Mouse (Mus musculus) mouse embryonic stem cell (cell line): ENCODE measurements around the gene Amotl2.

Experiments
- in situ Hi-C, 2 experiments: fragments of 300-500 bp; cut with MboI; formaldehyde crosslinking; loops; 1 replicate in 1 of 2; 3 replicates in 1 of 2; pipeline ENCODE4 v1.14.3; 2019 to 2020; ENCODE audit warnings: low sequenced_read_pairs in 2 of 2, low pct_unique_long_range_greater_than_20kb in 1 of 2, mixed read lengths in 1 of 2; ENCODE audit not compliant: unreplicated experiment in 1 of 2

Amotl2 gene

DNA sequence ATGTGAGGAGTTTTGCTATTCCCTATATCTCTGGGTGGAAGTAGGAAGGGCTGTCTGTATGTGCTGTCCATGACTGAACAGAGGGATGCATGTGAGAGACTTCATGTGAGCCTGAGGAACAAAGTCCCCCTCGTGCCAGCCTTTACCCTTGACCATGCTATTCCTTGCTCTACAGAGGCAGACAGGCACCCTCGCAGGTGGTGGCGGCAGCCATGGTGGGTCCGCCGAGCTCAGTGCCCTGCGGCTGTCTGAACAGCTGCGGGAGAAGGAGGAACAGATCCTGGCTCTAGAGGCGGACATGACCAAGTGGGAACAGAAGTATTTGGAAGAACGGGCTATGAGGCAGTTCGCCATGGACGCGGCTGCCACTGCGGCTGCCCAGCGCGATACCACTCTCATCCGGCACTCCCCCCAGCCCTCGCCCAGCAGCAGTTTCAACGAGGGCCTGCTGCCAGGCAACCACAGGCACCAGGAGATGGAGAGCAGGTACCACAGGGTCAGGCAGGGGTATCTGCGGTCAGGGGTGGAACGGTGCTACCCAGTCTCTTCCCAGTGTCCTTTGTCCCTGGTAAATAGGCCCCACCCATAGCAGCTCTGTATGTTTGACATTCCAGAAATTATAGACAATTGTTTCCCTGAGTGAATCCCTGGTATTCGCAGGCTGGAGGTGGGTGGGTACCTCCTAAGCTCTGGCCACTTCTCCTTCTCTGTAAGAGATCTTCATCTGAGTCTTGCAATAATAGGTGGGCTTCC lies 12.8 kb downstream of the Amotl2 start:
- in situ Hi-C loops: no loop called here

DNA sequence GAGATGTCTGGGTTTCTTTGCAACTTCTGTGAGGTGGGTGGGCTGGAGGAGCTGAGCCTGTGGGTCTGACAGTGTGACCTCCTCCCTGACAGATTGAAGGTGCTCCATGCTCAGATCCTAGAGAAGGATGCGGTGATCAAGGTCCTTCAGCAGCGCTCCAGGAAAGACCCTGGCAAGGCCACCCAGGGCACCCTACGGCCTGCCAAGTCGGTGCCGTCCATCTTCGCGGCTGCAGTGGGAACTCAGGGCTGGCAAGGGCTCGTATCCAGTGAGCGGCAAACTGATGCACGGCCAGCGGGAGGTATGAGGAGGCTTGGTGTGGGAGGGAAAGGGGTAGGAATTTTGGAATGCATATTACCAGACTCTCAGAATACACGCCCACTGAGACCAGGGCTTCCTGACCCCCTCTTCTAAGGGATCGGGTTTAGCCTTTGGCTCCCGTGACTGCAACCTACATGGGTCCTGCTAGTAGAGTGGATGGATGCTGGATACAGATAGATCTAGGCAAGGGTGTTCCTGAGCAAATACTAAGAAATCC lies 13.5 kb downstream of the Amotl2 start:
- in situ Hi-C loops: no loop called here

GRCm38 (mm10) chr9:102731044-102731471 lies 14.6 kb downstream of the Amotl2 start:
- in situ Hi-C loops: no loop called here

DNA sequence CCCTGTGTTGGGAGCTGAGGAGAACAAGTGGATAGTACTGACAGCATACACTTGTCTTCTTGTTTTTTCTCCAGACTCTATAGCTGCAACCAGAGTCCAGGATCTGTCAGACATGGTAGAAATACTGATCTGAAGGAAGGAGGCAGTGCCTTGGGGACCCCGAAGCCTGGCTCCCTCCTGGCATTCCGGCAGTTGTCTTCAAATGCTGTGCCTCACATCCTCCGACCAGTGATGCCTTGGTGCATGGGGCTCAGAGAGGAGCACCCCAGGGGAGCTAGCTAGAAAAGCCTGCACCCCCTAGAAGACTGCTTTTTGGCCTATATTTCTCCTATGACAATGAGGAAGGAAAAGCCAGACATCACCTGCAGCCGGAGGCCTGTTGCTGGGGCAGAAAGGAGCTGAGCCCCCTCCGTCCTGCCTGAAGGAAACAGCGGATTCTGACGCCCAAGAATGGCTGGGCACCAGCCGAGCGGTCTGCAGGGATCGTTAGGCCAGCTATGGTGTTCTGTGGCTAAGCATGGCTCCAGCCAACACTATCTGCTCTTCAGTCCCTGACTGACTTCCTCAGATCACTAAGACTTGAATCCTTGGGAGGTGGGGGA lies 15.2 kb downstream of the Amotl2 start:
- in situ Hi-C loops: no loop called here

DNA sequence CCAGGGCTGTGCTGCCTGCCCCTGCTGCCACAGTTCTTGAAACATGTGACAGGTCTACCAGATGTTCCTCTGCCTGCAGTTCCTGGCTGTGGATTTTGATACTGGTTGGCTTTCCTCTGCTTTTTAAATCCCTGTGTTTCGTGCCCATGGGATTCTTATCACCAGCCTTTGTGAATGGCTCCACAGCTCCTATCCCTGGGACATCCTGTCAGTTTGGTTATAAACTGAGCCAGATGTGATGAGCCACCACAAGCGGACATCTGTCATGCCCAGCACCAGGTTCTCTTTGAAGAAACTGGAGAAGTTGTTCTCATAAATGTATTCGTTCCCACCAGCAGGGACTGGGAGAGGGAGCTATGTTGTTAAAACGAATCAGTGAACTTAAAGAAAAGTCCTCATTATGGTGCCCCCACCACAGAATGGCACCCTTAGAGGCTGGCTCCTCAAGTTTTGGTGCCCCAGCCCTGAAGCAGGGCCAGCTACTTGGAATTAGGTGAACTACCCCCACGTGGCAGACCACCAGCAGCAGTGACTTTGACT lies 15.9 kb downstream of the Amotl2 start:
- in situ Hi-C loops: no loop called here

- in situ Hi-C loops: no loop called here
Measured at GRCm38 (mm10) chr9:102733459-102733858, 17.0 kb downstream of the Amotl2 start.

GRCm38 (mm10) chr9:102733999-102734738 lies 17.7 kb downstream of the Amotl2 start:
- in situ Hi-C loops: no loop called here

DNA sequence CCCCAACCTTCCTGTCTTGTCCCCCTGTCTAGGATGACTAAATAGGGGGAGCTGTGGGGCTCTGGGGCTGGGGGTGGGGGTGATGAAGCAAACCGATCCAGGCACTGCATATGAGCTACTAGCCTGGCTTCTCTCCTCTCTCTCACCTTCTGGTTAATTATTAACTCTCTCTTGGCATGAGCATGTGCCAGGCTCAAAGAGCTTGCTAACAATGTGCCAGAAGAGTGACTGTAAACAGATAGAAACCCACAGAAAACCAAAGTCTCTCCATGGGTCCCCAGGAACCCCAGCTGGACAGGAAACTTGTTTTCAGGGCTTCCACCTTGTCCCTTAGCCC lies 18.2 kb downstream of the Amotl2 start:
- in situ Hi-C loops: loop anchor here in 1 of 2 experiments (5.0 kb wide), 1 partner anchor 43 kb away; no protein-coding TSS in a partner anchor

GRCm38 (mm10) chr9:102735231-102735630 lies 18.8 kb downstream of the Amotl2 start:
- in situ Hi-C loops: loop anchor here in 1 of 2 experiments (5.0 kb wide), 1 partner anchor 42 kb away; no protein-coding TSS in a partner anchor

DNA sequence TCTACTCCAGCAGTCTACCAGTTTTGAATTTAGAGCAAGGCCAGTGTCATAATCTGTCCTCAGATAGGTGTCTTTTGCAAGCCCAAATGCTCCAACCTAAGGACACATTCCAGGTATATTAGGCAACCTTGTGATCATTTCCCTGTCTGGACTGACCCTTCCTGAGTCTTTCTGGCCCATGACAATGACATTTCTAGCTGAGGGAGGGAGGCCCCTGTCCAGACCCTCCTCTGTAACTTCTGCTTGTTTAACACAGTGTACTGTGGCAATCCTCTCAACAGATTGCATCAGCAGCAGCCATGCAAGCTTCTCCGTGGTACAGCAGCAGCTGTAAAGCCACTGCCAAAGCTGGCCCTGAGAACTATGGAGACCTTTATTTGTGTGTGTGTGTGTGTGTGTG lies 19.5 kb downstream of the Amotl2 start:
- in situ Hi-C loops: loop anchor here in 1 of 2 experiments (5.0 kb wide), 1 partner anchor 41 kb away; no protein-coding TSS in a partner anchor

- in situ Hi-C loops: loop anchor here in 1 of 2 experiments (5.0 kb wide), 1 partner anchor 40 kb away; no protein-coding TSS in a partner anchor
Measured at GRCm38 (mm10) chr9:102737405-102737804, 20.9 kb downstream of the Amotl2 start.

- in situ Hi-C loops: no loop called here
Measured at GRCm38 (mm10) chr9:102746753-102747152, 30.3 kb downstream of the Amotl2 start.

DNA sequence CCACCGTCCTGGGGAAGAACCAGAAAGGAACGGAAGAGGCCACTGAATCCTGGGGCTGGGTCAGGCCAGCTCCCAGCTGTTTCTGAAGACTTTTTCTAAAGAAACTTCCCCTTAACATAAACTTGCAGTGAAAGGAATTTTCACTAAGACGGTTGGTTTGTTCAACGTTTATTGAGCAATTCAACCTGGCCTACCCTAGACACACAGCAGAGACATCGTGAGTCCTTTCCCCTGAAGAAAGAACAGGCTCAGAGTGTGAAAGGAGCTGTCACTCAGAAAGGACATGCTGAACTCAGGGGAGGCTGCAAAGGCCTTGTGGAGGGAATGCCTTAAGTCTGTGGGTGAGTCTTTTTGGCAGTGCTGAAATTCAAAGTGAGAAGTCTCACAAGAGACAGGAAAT lies 31.4 kb downstream of the Amotl2 start:
- in situ Hi-C loops: no loop called here

GRCm38 (mm10) chr9:102749216-102749615 lies 32.7 kb downstream of the Amotl2 start:
- in situ Hi-C loops: no loop called here

GRCm38 (mm10) chr9:102751632-102752303 lies 35.3 kb downstream of the Amotl2 start:
- in situ Hi-C loops: no loop called here

DNA sequence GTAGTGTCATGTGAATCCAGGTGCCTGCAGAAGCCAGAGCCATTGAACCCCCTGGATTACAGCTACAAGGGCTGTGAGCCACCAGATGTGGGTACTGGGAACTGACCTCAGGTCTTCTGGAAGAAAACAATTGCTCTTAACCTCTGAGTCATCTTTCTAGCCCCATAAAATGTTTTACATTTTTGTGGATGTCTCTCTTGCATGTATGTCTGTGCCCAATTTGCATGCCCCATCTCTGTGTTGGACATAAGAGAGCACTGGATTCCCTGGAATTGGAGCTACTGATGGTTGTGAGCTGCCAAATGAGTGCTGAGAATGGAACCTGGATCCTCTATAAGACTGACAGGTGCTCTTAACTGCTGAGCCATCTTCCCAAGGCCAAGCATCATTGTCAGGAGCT lies 36.8 kb downstream of the Amotl2 start:
- in situ Hi-C loops: no loop called here

DNA sequence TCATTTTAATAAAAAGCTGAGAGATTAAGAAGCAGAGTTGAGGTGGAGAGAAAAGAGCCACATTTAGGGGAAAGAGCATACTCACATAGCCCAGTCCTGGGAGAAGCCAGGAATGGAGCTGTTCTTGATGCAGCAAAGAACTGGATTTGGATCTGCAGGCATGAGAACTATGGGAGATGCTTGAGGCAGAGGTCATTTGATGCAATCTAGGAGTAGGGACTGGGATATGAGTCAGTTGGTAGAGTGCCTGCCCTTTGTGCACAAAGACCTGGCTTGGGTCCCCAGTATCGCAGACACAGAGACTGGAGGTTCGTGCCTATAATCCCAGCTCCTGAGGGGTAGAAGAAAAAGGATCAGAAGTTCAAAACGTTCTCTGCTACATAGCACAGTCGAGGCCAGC lies 38.7 kb downstream of the Amotl2 start:
- in situ Hi-C loops: no loop called here

DNA sequence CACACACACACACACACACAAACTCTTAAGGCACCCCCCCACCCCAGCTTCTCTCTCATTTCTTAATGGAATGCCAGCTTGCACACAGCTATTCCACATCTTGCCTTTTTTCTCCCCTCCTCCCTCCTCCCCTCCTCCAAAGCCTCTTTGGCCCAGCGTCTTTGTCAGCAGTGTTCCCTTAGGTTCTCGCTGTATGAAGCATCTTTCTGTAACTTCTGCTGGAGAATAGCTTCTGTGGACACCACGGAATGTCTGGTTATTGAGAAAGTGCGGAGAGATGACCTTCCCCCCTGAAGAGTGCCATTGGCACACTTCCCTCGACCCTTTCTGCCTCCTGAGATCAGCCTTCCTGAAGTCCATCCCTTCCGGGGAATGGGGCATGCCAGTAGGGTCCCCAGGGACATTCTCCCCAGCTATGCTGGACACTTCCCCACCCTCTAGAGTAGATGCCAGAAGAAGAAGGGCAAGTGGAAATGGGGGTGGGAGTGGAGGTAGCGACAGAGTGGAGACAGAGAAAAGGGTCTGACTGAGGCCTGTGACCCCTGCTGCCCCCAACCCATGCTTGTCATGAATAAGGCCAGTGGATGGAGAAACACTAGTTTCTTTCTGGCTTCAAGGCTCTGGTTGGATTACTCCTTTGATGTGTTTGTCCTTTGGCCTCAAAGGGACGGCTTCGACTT lies 39.3 kb downstream of the Amotl2 start:
- in situ Hi-C loops: no loop called here
